Mouse (Mus musculus): ENCODE measurements around the gene Abhd14a.
A peak's percentile ranks its signal among the peaks of the same experiment; 100 is the strongest.

Gene Abhd14a

GRCm38 (mm10) chr9:106469317-106469716 lies 21.8 kb upstream of the Abhd14a start:
- no peak for DNase-seq

- no peak for DNase-seq
Observed at GRCm38 (mm10) chr9:106467746-106468145, 20.3 kb upstream of the Abhd14a start.

- no peak for DNase-seq
Observed at GRCm38 (mm10) chr9:106466721-106467120, 19.2 kb upstream of the Abhd14a start.

DNA sequence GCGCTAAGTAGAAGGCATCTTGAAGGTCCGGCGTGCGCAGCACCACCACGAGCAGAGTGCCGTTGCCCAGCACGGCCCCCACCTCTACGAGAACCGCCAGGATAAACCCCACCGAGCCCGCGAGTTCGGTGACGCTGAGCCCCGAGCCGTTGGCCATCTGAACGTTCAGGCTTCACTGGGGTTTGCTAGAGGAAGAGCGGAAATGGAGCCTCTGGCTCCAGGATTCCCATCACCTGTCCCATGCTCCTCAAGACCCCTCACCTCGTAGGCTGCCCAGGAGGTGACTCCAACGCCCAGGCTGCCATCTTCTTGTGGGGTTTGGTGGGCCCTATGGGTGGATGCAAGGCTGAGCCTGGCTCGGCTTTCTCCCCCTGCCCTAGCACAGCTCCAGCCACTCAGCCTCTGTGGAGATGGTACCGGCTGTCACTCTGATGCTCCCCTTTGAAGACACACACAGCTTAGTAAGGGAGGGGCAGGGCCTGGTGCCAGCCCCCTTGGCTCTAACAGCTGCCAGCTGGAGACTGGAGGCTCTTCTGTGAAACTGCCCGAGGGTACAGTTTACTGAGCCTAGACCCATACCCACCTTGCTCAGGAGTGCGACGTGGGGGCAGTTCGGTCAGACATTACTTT lies 18.2 kb upstream of the Abhd14a start, which contains the start of gene Gpr62:
Gene Gpr62 (minus strand): TSS at position 368 of the 630 bp plus-strand sequence.
- no peak for DNase-seq

- DNase-seq = peak in 1 of 2 experiments; percentile 26
Observed at GRCm38 (mm10) chr9:106464751-106465541, 17.5 kb upstream of the Abhd14a start.

DNA sequence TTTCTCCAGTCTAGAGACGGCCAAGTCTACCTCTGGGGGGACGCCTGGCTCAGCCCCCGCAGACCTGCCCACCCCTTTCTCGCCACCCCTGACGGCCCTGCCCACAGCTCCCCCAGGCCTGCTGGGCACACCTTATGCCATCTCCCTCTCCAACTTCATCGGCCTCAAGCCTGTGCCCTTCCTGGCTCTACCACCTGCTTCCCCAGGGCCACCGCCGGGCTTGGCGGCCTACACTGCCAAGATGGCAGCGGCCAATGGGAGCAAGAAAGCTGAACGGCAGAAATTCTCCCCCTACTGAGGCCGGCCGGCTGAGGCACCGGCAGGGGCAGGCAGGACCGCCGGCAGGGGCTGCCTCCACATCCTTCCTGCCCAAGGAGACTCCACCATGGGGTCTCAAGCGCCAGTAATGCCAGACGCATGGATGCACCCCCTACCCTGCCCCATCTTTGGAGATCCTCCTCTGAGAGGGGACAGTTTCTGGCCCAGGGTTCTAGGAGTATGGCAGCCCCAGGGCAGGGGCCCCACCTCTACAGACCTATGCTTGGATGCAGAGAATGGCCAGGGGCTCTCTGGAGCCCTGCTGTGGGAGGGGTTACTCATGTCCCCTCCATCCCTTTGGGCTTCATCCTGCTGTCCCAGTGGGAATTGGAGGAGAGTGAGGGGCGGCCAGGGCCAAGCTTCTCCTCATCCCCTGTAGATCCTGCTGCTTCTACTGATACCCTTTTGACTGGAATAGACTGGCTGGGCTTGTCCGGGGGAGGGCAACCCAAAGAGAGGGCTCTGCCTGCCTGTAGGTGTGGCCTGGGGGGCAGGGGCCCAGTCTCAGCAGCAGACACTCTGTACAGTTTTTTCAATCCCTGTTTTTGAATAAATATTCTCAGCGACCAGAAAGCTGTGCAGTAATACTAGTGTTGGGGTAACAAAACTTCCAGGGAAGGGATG lies 15.9 kb upstream of the Abhd14a start:
- no peak for DNase-seq

GRCm38 (mm10) chr9:106462430-106462800 lies 14.9 kb upstream of the Abhd14a start:
- no peak for DNase-seq

GRCm38 (mm10) chr9:106461641-106462429 lies 14.4 kb upstream of the Abhd14a start:
- no peak for DNase-seq

DNA sequence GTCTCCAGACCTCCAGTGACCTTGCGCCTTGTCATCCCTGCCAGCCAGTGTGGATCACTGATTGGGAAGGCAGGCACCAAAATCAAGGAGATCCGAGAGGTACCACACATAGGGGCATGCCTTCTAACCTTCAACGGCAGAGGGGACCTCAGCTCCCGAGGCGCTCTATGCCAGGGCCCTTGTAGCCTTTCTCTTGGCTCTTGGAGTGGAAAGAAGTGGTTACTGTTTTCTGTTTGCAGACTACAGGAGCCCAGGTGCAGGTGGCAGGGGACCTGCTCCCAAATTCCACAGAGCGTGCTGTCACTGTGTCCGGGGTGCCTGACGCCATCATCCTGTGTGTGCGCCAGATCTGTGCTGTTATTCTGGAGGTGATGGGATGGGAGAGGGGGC lies 13.5 kb upstream of the Abhd14a start:
- no peak for DNase-seq

- DNase-seq = no peak
Observed at GRCm38 (mm10) chr9:106460401-106461025, 13.0 kb upstream of the Abhd14a start.

GRCm38 (mm10) chr9:106459946-106460345 lies 12.5 kb upstream of the Abhd14a start:
- no peak for DNase-seq

DNA sequence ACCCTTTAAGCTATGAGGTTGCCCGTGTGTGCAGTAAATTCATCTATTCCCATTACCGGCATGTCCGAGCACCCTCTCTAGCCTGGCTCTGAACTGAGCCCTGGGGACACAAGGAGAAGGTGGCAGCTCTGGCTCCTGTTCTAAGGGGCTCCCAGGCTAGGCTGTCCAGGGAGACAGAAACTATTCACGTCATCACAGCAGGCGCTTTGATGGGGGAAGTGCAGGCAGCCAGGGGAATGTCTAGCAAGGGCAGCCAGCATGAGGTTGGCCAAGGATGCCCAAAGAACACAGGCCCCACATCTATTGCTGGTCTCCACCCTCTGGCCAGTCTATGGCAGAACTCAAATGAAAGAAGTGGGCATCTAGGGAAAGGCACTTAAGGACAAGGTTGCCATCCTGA lies 10.4 kb upstream of the Abhd14a start:
- no peak for DNase-seq

- no peak for DNase-seq
Observed at GRCm38 (mm10) chr9:106457163-106457559, 9.7 kb upstream of the Abhd14a start.

GRCm38 (mm10) chr9:106456325-106457162 lies 9.1 kb upstream of the Abhd14a start:
- no peak for DNase-seq

DNA sequence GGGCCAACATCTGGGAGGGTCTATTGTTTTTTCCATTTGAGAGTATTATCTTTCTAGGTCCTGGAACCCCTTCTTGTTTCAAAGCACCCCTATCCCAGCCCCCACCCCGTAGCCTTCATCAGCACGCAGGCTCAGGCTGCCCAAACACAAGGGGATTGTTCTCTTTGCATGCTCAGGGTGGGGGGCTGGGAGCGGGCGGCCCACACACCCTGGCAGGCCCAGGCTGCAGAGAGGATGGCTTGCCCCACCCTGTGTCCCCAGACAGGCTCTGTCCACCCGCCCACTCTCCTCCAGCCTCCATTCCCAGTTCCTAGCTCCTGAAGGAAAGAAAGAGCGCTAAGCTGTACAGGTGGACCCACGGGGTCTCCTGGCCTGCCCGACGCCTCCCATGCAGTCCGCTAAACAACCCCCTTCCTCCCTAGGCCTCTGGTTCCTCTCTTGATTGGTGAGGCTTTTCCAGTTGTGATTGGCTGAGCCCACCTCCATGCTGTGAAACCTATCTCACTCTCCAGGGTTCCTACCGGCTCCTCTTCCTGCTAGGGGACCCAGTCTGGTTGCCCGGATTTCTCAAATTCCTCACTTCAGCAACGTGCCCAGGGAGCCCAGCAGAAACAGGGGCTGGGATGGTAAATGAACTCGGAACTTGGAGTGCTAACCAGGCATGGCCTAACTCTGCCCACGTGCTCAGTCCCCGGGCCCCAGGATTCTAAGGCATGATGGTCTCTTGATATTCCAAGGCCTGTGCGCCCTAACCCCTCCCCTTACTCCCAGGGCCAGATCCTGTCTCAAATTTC lies 7.6 kb upstream of the Abhd14a start:
- DNase-seq = no peak

GRCm38 (mm10) chr9:106454071-106454761 lies 6.7 kb upstream of the Abhd14a start:
- DNase-seq = no peak

DNA sequence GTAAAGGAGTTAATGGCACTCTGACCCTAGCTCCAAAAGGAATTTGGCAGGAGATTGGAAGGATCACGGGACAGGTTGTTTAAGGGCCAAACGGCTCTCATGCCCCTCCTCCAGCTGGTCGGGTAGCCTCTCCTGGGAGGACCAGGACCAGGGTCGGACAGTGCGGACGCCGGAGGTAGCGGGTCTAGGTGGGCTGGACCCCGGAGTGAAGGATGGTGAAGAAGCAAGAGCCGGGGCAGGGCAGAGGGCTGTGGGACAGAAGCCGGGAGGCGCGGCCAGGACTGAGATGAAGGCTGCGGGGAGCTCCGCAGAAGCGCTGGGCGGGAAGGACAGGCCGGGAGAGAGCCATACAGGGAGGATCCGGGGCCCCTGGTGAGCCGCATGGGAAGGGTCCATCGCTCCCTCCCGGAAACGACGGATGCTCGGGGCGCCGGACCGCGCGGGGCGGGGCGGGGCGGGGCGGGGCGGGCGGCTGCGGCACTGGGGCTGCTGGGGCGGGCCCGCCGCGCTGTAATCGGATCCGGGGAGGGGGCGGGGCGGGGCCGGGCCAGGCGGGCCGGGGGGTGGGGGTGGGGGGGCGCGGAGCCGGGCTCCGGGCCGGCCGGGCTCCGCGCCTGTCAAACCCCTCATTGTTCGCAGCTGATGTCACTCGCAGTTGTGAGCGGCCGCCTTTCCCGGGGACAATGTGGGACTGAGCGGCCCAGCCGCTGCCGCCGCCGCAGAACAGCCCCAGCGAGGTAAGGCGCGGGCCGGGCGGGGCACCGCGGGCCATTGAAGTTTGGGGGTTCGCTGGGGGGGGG lies 6.0 kb upstream of the Abhd14a start, which contains the start of gene Pcbp4:
Gene Pcbp4 (plus strand): TSS at position 21 of the 800 bp plus-strand sequence.
- peak; percentile 38 to 46 for DNase-seq

DNA sequence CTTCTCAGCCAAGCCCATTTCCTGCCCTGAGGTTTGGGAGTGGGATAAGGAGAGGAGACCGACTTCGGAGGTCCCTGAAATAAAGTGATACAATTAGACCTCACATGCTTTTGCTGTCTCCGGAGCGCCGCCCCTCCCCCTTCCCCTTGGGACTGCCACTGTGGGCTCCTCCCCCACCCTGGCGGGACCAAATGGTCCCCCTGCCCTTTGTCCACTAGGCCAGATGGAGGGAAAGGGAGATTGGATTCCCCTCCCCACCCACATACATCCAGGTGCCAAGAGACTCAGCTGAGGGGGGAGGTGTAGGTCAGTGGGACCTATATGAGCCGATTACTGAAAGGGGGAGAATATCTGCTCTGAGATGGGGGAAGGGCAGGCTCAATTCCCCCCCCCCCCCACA lies 5.3 kb upstream of the Abhd14a start:
- DNase-seq = peak in 1 of 2 experiments; percentile 39
